Mouse (Mus musculus) midbrain, embryonic 12.5 days (tissue): ENCODE data around the gene Trmo. TPM values are rescaled to one million over a fixed set of nuclear protein-coding genes. Genes with fewer than 3 reads are reported as not detected.

Experiments
- ATAC-seq: fragments of 200-750 bp; cut with Nextera tagmentation; 2 replicates; pipeline ENCODE4 v1.8.0; 2017; ENCODE audit warnings: low read depth, moderate TSS enrichment, moderate library complexity; ENCODE audit not compliant: low FRiP score
- H3K27ac ChIP-seq: fragments of 300-500 bp; sonication (generic); replicated peaks from 2 replicates; pipeline ENCODE4 v1.5.1; 2016; ENCODE audit warnings: mild to moderate bottlenecking
- H3K27me3 ChIP-seq: fragments of 300-500 bp; sonication (generic); 2 replicates; pipeline ENCODE4 v1.6.1; 2016; ENCODE audit warnings: mild to moderate bottlenecking
- H3K36me3 ChIP-seq: fragments of 300-500 bp; sonication (generic); 2 replicates; pipeline ENCODE4 v1.6.1; 2016
- H3K4me1 ChIP-seq: fragments of 300-500 bp; sonication (generic); 2 replicates; pipeline ENCODE4 v1.6.1; 2016
- H3K4me2 ChIP-seq: fragments of 300-500 bp; sonication (generic); replicated peaks from 2 replicates; pipeline ENCODE4 v1.6.1; 2016; ENCODE audit warnings: mild to moderate bottlenecking, moderate library complexity
- H3K4me3 ChIP-seq: fragments of 300-500 bp; sonication (generic); 2 replicates; pipeline ENCODE4 v1.5.1; 2016; ENCODE audit warnings: mild to moderate bottlenecking
- H3K9ac ChIP-seq: fragments of 300-500 bp; sonication (generic); replicated peaks from 2 replicates; pipeline ENCODE4 v1.6.1; 2016; ENCODE audit warnings: mild to moderate bottlenecking, moderate library complexity
- H3K9me3 ChIP-seq: fragments of 300-500 bp; sonication (generic); 2 replicates; pipeline ENCODE4 v1.6.1; 2016; ENCODE audit warnings: mild to moderate bottlenecking
- WGBS: fragments of 180-500 bp; shearing (Covaris S2); methylation state at CpG from one replicate; pipeline ENCODE4 v1.1.7; 2016; 5-methylcytosine and 5-hydroxymethylcytosine counted together
- polyA plus RNA-seq: library from polyadenylated mRNA; unstranded; fragments of >200 nt; fragmentation: Nextera tagmentation; extraction: Ambion mirVana; gene quantifications from 2 replicates; pipeline ENCODE4 v1.2.1, GENCODE M21; 2016

Gene Trmo
- polyA plus RNA-seq, 1 experiment from 2014 or later: 10.0 TPM

DNA sequence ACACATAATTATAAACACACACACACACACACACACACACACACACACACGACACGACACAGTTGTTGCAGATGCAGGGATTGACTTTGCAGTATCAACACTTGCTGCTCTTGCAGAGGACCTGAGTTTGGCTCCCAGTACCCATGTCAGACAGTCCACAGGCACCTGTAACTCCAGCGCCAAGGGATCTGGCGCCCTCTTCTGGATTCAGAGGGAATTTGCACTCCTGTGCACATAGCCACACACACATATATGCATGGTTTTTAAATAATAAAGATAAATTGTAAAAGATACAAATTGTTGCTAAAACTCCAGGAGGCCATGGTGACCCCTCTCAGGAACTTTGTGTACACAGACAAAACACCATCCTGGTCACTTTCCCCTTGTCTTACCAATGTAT, 20.2 kb downstream of the Trmo start:
- ATAC-seq: no peak
- Histone ChIP-seq H3K36me3 (no peaks in the 10 kb centered on the region), H3K4me2 (no peak overlapping the region), H3K27ac (no peak overlapping the region), H3K27me3 (peaks cover 55% of the 10 kb centered on the region), H3K4me1 (peaks cover 12% of the 10 kb centered on the region; the same call in 1 of the 2 replicates), H3K9me3 (0 out of 2 replicates have a peak, but pooled peaks cover 3% of the 10 kb centered on the region), H3K4me3 (no peak overlapping the region), H3K9ac (no peak overlapping the region)
- 68% methylated on average over 4 of the region's 4 CpGs for WGBS

DNA sequence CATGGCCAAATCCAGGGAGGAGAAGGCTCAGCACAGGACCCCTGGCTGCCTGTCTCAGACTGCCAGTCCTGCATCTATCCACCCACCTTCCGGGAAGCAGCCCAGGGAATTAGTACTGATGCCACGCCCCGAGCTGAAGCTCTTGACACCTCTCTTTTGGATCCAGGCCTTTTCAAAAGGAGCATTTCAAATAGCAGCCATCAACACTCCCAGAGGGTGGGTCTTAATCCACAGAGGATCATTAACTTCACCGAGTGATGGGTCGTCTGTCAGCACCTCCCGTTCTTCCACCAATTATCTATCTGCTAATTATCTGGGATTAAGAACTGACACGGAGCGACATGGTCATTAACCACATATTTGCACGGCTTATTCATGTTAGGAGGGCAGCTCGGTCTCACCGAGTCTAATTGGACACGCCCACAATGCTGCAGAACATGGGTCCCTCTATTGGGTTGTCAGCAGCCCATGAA, 21.7 kb downstream of the Trmo start:
- Histone ChIP-seq H3K27me3 (peaks cover 55% of the 10 kb centered on the region), H3K9me3 (0 out of 2 replicates have a peak, but pooled peaks cover 3% of the 10 kb centered on the region), H3K4me1 (peaks cover 12% of the 10 kb centered on the region; the same call in 1 of the 2 replicates), H3K4me2 (no peak overlapping the region), H3K36me3 (no peaks in the 10 kb centered on the region), H3K9ac (no peak overlapping the region), H3K27ac (no peak overlapping the region), H3K4me3 (no peak overlapping the region)
- peak; percentile 54; the same call in 1 of the 2 replicates for ATAC-seq
- WGBS: 15% methylated on average over 12 of the region's 12 CpGs

DNA sequence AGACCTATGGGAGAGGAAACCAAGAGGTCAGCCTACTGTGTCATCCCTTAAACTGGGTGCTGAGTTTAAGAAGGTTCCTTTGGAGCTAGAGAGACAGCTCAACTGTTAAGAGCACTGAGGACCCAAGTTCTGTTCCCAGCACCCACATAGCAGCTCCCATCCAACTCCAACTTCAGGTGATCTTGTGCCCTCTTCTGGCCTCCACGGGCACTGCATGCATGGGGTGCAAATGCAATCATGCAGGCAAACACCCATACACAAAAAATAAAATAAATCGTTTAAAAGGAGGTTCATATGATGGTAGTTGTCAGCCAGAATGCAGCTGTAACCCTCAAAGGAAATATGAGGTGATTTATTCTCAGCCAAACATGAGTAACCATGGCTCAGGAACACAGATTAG, 24.9 kb downstream of the Trmo start:
- H3K36me3 ChIP-seq: no peaks in the 10 kb centered on the region

DNA sequence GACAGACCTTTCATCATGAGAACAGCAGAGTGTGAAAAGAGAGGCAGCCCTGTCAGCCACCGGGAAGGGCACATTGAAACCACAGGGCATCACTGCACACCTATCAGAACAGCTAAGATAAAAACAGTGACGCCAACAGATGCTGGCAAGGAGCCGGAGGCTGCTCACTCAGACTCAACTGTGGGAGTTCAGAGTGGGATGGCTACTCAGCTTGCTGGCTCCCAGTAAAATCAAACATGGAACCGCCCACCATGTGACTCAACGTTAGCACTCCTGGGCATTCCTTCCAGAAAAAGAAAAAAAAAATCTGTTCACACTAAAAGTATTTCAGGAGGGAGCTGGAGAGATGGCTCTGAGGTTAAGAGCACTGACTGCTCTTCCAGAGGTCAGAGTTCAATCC, 28.0 kb downstream of the Trmo start:
- Histone ChIP-seq H3K4me2 (no peak overlapping the region), H3K36me3 (no peaks in the 10 kb centered on the region), H3K9me3 (0 out of 2 replicates have a peak, but pooled peaks cover 3% of the 10 kb centered on the region), H3K27me3 (peaks cover 28% of the 10 kb centered on the region), H3K4me3 (no peak overlapping the region), H3K9ac (no peak overlapping the region), H3K27ac (no peak overlapping the region), H3K4me1 (no peaks in the 10 kb centered on the region)
- 83% methylated on average over 5 of the region's 5 CpGs for WGBS
- no peak for ATAC-seq

More for the DNA sequence above, 24.9 kb downstream of the Trmo start:
- Histone ChIP-seq H3K9ac (no peak overlapping the region), H3K4me3 (no peak overlapping the region), H3K4me1 (peaks cover 6% of the 10 kb centered on the region; the same call in 1 of the 2 replicates), H3K4me2 (no peak overlapping the region), H3K27me3 (peaks cover 35% of the 10 kb centered on the region), H3K9me3 (0 out of 2 replicates have a peak, but pooled peaks cover 3% of the 10 kb centered on the region), H3K27ac (no peak overlapping the region)
- no peak for ATAC-seq
- 79% methylated on average over 2 of the region's 2 CpGs for WGBS

DNA sequence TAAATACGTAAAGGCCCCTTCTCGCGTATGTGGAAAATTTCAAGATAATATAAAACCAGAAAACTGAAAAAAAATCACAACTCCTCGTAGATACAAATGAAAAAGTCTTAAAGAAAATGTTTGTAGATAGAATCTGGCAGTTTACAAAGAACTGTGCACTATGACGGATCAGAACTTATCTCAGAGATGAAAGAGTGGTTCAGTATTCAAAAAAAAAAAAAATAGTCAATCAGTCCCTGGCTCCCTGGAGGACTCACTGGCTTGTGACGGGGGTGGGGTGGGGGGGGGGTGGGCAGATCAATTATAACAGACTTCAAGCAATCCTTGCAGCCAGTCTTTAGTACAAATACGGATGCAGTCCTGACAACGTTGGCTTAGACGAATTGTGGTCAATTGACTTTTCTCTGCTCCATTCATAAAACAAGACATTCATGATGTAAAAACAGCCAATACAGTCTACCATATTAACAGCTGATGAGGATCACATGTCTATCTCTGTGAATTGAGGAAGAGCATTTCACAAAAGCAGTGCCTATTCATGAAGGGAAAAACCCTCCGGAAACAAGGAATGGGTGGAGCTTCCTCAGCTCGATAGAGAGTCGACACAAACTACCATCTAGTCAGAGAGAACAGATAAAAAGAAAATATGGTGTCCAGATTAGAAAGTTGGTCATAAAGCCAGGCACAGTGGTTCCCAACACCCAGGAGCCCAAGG, 29.5 kb downstream of the Trmo start:
- no peak overlapping the region for H3K27ac ChIP-seq
- H3K9me3 ChIP-seq: 0 out of 2 replicates have a peak, but pooled peaks cover 3% of the 10 kb centered on the region
- H3K4me3 ChIP-seq: no peak overlapping the region
- peaks cover 30% of the 10 kb centered on the region for H3K27me3 ChIP-seq
- H3K4me2 ChIP-seq: no peak overlapping the region
- no peak overlapping the region for H3K9ac ChIP-seq
- 78% methylated on average over 12 of the region's 12 CpGs for WGBS
- H3K4me1 ChIP-seq: no peaks in the 10 kb centered on the region
- H3K36me3 ChIP-seq: no peaks in the 10 kb centered on the region
- ATAC-seq: no peak

DNA sequence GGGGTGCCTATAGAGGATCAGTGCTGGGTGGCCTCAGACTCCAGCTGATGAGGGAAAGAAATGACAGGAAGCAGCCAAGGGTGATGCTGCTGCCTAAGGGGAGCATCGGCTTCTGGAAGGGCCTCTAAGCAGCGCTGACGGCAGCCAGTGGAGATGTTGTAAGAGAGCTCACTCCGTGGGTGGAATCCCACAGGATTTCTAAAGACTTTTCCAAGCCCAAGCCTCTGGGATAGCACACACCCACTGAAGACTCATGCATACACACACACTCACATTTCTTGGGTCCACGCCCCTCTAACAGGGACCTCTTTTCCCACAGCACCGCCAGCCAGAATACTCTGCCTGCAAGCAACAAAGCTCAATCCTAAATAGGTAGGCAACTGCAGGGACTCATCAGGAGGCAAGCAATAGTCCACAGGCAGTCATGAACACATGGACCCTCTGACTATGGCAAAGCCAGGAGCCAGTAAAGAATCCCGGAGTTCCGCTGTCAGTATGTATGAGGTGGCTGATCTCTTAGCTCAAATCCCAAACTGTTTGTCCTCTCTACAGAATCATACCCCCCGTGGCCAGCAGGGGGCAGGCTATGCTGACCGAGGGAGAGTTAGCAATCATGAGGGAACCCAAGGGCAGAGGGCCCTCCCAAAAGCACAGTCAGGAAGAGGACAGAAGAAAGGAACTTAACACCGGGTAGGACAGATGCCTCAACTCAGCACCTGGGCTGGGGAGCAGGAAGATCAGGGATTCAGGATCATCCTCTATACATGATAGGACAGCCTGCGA, 32.7 kb downstream of the Trmo start:
- Histone ChIP-seq H3K4me1 (peaks cover 9% of the 10 kb centered on the region), H3K9me3 (no peaks in the 10 kb centered on the region), H3K27me3 (peaks cover 56% of the 10 kb centered on the region), H3K9ac (no peak overlapping the region), H3K36me3 (no peaks in the 10 kb centered on the region), H3K4me2 (no peak overlapping the region), H3K27ac (no peak overlapping the region), H3K4me3 (no peak overlapping the region)
- WGBS: 51% methylated on average over 12 of the region's 12 CpGs
- no peak for ATAC-seq

DNA sequence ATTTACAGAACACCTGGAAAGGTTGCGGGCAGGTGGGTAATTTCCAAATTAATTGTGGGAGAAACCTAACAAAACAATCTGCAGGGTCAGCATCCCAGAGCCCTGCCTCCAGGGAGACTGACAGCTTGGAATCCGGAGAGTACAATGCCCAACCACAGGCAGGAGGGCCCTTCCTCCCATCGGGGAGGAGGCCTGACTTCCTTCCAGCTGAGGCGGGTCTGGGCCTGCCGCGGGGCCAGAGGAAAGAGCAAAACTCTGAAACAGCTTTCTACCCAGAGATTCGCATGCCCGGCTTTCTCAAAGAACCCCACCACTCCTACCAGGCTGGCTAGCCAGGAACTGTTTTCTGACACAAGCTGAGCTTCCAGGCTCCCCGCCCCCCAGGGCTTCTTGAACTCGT, 36.2 kb downstream of the Trmo start:
- Histone ChIP-seq H3K4me2 (no peak overlapping the region), H3K9me3 (no peaks in the 10 kb centered on the region), H3K4me1 (peaks cover 9% of the 10 kb centered on the region), H3K9ac (no peak overlapping the region), H3K4me3 (no peak overlapping the region), H3K27me3 (peaks cover 88% of the 10 kb centered on the region), H3K36me3 (no peaks in the 10 kb centered on the region), H3K27ac (no peak overlapping the region)
- no peak for ATAC-seq
- WGBS: 5% methylated on average over 10 of the region's 10 CpGs

DNA sequence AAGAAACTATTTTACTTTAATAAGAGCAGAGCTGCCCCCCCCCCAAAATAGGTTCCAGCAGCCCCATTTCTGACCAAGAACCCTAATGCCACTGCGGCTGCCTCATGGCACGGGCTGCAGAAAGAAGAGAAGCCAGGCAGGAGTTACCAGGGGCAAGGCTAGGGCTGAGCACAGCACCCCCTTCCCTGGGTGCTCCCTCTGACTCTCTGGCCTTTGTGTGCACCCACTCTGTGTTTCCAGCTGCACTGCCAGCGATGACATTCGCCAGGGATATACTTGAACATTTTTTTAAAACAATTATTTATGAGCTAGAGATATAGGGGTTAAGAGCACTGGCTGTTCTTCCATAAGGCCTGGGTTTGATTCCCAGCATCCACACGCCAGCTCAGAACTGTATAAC, 39.7 kb downstream of the Trmo start:
- Histone ChIP-seq H3K4me3 (no peak overlapping the region), H3K27ac (no peak overlapping the region), H3K4me1 (peaks cover 13% of the 10 kb centered on the region), H3K4me2 (no peak overlapping the region), H3K9me3 (no peaks in the 10 kb centered on the region), H3K36me3 (no peaks in the 10 kb centered on the region), H3K27me3 (peaks cover 90% of the 10 kb centered on the region), H3K9ac (no peak overlapping the region)
- ATAC-seq: no peak
- WGBS: 34% methylated on average over 5 of the region's 5 CpGs

DNA sequence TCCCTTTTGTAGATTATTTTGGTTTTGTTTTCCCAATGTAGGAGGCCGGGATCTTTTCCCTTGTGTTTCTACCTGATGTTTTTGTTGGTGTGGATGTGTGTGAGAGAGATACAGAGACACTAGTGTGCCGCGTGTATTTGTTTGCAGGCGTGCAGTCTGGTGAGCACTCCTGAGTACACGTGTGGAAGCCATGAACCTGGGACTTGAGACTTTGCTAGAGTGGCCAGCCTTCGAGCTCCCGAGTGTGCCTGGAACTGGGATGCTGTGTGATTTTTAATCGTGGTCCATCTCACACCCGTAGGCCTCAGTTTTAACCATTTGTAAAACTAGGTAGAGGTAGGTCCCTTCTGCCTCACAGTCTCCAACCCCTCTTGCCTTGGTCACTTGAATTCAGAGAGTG, 40.3 kb downstream of the Trmo start:
- ATAC-seq: no peak
- no peaks in the 10 kb centered on the region for H3K9me3 ChIP-seq
- no peak overlapping the region for H3K27ac ChIP-seq
- 12% methylated on average over 9 of the region's 9 CpGs for whole genome bisulfite sequencing
- no peak overlapping the region for H3K4me3 ChIP-seq
- H3K36me3 ChIP-seq: no peaks in the 10 kb centered on the region
- H3K9ac ChIP-seq: no peak overlapping the region
- H3K4me1 ChIP-seq: peaks cover 19% of the 10 kb centered on the region
- peaks cover 94% of the 10 kb centered on the region for H3K27me3 ChIP-seq
- no peak overlapping the region for H3K4me2 ChIP-seq

DNA sequence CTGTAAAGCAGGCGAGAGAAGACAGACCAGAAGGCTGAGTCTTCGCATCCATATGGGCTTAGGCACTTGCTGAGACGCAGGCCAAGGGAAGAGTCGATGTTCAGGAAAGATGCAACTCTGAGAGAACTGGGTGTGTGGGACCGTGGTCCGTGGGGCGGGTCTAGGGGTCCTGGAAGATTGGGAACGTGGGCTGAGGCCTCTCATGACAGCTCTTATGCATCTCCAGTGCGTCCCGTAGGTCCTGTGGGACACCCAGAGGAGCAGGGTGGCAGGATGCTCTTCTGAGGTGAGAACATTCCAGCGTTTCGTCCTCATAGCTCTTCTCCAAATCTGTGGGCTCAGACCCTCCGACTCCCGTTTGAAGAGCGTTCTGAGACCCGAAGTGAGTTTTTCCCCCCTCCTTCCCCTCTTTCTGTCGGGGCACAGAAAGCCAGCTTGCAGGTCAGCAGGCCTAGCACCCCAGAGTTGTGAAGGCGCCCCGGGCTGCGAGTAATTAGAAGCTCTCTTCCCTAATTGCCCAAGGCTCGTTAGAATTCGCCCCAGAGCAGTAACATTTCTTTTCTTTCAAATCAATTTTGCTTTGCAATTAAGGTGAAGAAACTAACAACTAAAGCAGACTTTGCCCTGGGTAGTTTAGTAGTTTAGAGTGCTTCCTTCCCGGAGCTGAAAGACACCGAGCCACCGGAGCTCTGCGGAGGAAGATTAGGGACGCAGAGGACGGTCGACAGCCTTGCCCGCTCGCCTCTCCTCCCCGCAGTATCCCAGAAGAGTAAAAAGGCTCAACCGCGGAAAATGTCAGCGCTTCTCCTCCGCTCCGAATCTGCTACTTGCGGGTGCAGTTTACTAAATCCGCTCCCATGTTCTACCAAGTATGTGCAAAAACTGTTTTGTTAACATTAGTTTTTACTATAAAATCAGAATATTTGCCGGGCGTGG, 41.4 kb downstream of the Trmo start:
- peaks cover 19% of the 10 kb centered on the region for H3K4me1 ChIP-seq
- H3K27ac ChIP-seq: no peak overlapping the region
- no peak overlapping the region for H3K4me2 ChIP-seq
- H3K4me3 ChIP-seq: no peak overlapping the region
- no peak for ATAC-seq
- WGBS: 1% methylated on average over 41 of the region's 41 CpGs
- no peak overlapping the region for H3K9ac ChIP-seq
- no peaks in the 10 kb centered on the region for H3K9me3 ChIP-seq
- no peaks in the 10 kb centered on the region for H3K36me3 ChIP-seq
- H3K27me3 ChIP-seq: peaks cover 94% of the 10 kb centered on the region

DNA sequence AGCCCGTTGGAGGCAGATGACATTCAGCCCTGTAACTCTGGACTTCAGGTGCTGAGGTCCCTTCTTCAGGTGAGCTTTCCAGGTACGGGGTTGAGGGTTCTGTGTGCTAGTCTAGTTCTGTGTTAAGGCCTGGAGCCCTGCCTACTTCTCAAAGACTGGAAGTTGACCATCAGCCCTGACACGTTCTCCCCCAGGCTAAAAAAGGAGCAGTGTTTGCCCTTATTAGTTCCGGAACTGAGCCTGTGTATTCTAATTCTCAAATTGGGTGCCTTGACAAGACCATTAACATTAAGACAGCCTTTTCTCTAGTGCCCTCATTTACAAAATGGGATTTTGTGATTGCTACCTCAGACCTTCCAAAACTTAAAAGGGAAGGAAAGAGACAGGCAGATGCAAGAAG, 42.1 kb downstream of the Trmo start:
- Histone ChIP-seq H3K9ac (no peak overlapping the region), H3K27ac (no peak overlapping the region), H3K36me3 (no peaks in the 10 kb centered on the region), H3K27me3 (peaks cover 94% of the 10 kb centered on the region), H3K4me2 (no peak overlapping the region), H3K4me1 (peaks cover 16% of the 10 kb centered on the region), H3K4me3 (no peak overlapping the region), H3K9me3 (no peaks in the 10 kb centered on the region)
- no peak for ATAC-seq
- 6% methylated on average over 4 of the region's 4 CpGs for WGBS
